Mouse (Mus musculus) adrenal gland, postnatal 36 days (tissue): ENCODE results near the gene Ccdc171. TPM values are rescaled to one million over a fixed set of nuclear protein-coding genes. Genes with fewer than 3 reads are reported as not detected.
"Not testable (repeated sequence)": the region's sequence is repeated elsewhere in the genome, so short reads cannot be mapped to it uniquely, and the experiment has no call there.

Experiments used
- DNase-seq, 2 experiments: peaks; one replicate each; pipeline ENCODE4 v3.0.0; 2021; ENCODE audit warnings: mixed read lengths in 1 of 2
- total RNA-seq, 2 experiments: library from RNA; stranded (reverse); gene quantifications; 2 replicates each; pipeline ENCODE4 v1.2.3; 2021

The Ccdc171 gene
- total RNA-seq, 2 experiments from 2014 or later, result 1.7 to 2.4 TPM

- DNase-seq, result peak; percentile 44 to 48
Observed at GRCm38 (mm10) chr4:83656571-83656970, 131.2 kb downstream of the Ccdc171 start.

GRCm38 (mm10) chr4:83657021-83657420, 131.7 kb downstream of the Ccdc171 start:
- DNase-seq, result no peak

GRCm38 (mm10) chr4:83658415-83658814, 133.1 kb downstream of the Ccdc171 start:
- DNase-seq, result no peak

- DNase-seq, result no peak
Observed at GRCm38 (mm10) chr4:83659411-83659810, 134.1 kb downstream of the Ccdc171 start.

GRCm38 (mm10) chr4:83661519-83662271, 136.3 kb downstream of the Ccdc171 start:
- DNase-seq, result no peak

GRCm38 (mm10) chr4:83662301-83662700, 137.0 kb downstream of the Ccdc171 start:
- no peak for DNase-seq

GRCm38 (mm10) chr4:83669552-83669951, 144.2 kb downstream of the Ccdc171 start:
- no peak for DNase-seq

GRCm38 (mm10) chr4:83675308-83675707, 150.0 kb downstream of the Ccdc171 start:
- DNase-seq, result not testable (repeated sequence)

- no peak for DNase-seq
Observed at GRCm38 (mm10) chr4:83676444-83676843, 151.1 kb downstream of the Ccdc171 start.

- DNase-seq, result no peak
Observed at GRCm38 (mm10) chr4:83681081-83681480, 155.7 kb downstream of the Ccdc171 start.

GRCm38 (mm10) chr4:83682866-83683265, 157.5 kb downstream of the Ccdc171 start:
- no peak for DNase-seq

GRCm38 (mm10) chr4:83700190-83700589, 174.8 kb downstream of the Ccdc171 start:
- DNase-seq, result peak in 1 of 2 experiments; percentile 3

- no peak for DNase-seq
Observed at GRCm38 (mm10) chr4:83716996-83717395, 191.7 kb downstream of the Ccdc171 start.

GRCm38 (mm10) chr4:83719816-83720215, 194.5 kb downstream of the Ccdc171 start:
- DNase-seq, result no peak

GRCm38 (mm10) chr4:83725136-83725535, 199.8 kb downstream of the Ccdc171 start:
- peak in 1 of 2 experiments; percentile 7 for DNase-seq

- no peak for DNase-seq
Observed at GRCm38 (mm10) chr4:83739137-83739890, 214.0 kb downstream of the Ccdc171 start.

- DNase-seq, result no peak
Observed at GRCm38 (mm10) chr4:83739891-83740277, 214.5 kb downstream of the Ccdc171 start.

GRCm38 (mm10) chr4:83742806-83743460, 217.6 kb downstream of the Ccdc171 start:
- no peak for DNase-seq

GRCm38 (mm10) chr4:83775136-83775535, 249.8 kb downstream of the Ccdc171 start:
- DNase-seq, result no peak

- no peak for DNase-seq
Observed at GRCm38 (mm10) chr4:83780044-83780443, 254.7 kb downstream of the Ccdc171 start.

GRCm38 (mm10) chr4:83785115-83785514, 259.8 kb downstream of the Ccdc171 start:
- no peak for DNase-seq

GRCm38 (mm10) chr4:83791811-83792210, 266.5 kb downstream of the Ccdc171 start:
- no peak for DNase-seq
